Mouse (Mus musculus): ENCODE measurements around the gene Gm9958.

GRCm38 (mm10) chr5:90346877-90347276 is 20.1 kb upstream of the Gm9958 start:
- TF ChIP-seq POLR2A (IDR thresholded peaks at IDR 0.05; ENCODE audit: borderline replicate concordance, extremely low read depth, insufficient read depth, insufficient read length, poor library complexity, severe bottlenecking) (no peak), CTCF (IDR thresholded peaks at IDR 0.05; ENCODE audit: borderline replicate concordance, extremely low read depth, insufficient read depth, insufficient read length) (no peak)

Measured in brain, embryonic 14.5 days (tissue).